Mouse (Mus musculus): ENCODE results near the gene Notch4.

Gene Notch4

GRCm38 (mm10) chr17:34627943-34628643, 64.0 kb downstream of the Notch4 start, which contains the start of gene Ppt2:
Gene Ppt2 (minus strand): TSS chr17:34628510.
- peak; percentile 79 for DNase-seq

GRCm38 (mm10) chr17:34628644-34628967, 64.5 kb downstream of the Notch4 start:
- no peak for DNase-seq

DNA sequence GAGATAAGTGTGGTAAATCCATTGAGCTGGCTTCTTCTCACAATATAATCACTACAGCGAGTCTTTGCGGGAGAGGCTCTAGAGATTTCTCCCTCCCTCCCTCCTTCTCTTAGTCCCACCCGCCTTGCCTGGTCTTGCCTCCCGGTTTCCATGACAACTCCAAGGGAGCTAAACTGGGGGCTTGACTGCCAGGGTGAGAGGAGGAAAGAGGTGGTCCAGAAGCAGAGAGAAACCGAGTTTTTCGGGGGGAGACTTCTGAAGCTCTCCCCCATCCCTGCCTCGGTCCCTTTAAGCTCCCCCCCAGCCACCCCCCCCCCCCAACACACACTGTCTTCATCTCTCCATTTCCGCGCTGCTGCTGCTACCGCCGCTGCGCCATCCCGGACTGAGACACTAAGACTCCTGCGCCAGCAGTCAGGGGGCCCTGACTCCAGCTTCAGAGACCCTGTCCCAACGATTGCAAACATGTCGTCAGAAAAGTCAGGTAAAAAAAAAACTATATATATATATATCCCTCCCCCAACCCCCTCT, 65.2 kb downstream of the Notch4 start, which contains the start of gene Prrt1:
Gene Prrt1 (plus strand): TSS at position 313 of the 531 bp plus-strand sequence.
- peak; percentile 59 for DNase-seq

- DNase-seq: peak; percentile 61
These were observed 65.9 kb downstream of the Notch4 start for GRCm38 (mm10) chr17:34629796-34630603.

DNA sequence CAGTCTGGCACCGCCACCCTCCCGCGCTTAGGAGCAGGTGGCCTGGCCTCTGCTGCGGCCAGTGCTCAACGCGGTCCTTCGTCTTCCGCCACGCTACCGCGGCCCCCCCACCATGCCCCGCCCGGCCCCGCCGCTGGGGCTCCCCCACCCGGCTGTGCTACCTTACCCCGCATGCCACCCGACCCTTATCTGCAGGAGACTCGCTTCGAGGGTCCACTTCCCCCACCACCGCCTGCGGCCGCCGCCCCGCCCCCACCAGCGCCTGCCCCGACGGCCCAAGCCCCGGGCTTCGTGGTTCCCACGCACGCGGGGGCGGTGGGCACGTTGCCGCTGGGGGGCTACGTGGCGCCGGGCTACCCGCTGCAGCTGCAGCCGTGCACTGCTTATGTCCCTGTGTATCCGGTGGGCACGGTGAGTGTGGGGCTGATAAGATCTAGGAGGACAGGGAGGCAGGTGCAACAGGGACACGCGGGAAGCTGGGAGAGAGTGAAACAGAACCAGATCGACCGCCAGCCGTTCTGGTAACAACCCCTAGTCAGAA, 66.8 kb downstream of the Notch4 start:
- peak; percentile 60 for DNase-seq

DNA sequence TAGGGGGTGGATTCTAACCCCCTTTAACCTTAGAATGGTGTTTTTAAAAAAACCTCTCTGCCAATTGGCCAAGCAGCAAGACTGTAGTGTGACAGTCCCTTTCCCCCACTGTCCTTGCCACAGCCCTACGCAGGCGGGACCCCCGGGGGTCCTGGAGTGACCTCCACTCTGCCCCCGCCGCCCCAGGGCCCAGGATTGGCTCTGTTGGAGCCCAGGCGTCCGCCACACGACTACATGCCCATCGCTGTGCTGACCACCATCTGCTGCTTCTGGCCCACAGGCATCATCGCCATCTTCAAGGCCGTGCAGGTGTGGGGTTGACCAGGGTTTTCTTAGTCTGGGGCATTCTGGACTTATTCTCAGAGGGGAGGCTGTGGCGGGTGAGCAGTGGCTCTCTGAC, 67.6 kb downstream of the Notch4 start:
- DNase-seq: peak; percentile 65

DNA sequence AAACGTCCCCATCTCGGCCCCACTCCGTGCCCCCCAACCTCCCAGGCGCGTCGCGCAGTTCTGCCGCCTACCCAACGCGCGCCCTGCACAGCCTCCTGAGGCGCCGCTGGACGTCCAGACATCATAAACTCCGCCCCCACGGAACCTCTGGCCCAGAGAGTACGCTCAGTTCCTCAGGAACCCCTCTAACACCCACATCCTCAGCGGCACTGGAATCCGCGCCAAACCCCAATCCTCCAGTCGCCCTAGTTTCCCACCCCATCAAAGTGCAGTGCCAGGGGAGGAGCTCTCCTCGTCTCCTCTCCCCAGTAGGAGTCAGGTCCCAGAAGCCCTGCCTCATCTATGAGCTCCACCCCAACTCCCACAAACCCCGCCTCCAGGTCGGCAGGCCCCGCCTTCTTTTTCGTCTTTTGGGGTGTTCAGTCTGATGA, 68.2 kb downstream of the Notch4 start:
- peak; percentile 86 for DNase-seq

GRCm38 (mm10) chr17:34635671-34636070, 71.6 kb downstream of the Notch4 start:
- no peak for DNase-seq

GRCm38 (mm10) chr17:34637459-34637858, 73.4 kb downstream of the Notch4 start:
- no peak for DNase-seq
